Mouse (Mus musculus) embryonic facial prominence, embryonic 14.5 days (tissue): Measurements from ENCODE around the gene Relb. TPM values are rescaled to one million over a fixed set of nuclear protein-coding genes. Genes with fewer than 3 reads are reported as not detected.

ENCODE experiments used
- ATAC-seq: fragments of 200-750 bp; cut with Nextera tagmentation; 2 replicates; pipeline ENCODE4 v1.8.0; 2017; ENCODE audit warnings: low read depth, moderate number of reproducible peaks, moderate TSS enrichment
- DNase-seq: peaks from one replicate; pipeline ENCODE4 v3.0.0-alpha.2; 2015; ENCODE audit warnings: low spot score
- H3K27ac ChIP-seq: fragments of 300-500 bp; sonication (generic); replicated peaks from 2 replicates; pipeline ENCODE4 v1.5.1; 2014; ENCODE audit warnings: low read depth, mild to moderate bottlenecking, low read length, moderate library complexity
- H3K27me3 ChIP-seq: fragments of 300-500 bp; sonication (generic); replicated peaks from 2 replicates; pipeline ENCODE4 v1.6.1; 2014; ENCODE audit warnings: low read length; ENCODE audit not compliant: control insufficient read depth, insufficient read depth
- H3K36me3 ChIP-seq: fragments of 300-500 bp; sonication (generic); 2 replicates; pipeline ENCODE4 v1.6.1; 2014; ENCODE audit warnings: low read length, mixed read lengths; ENCODE audit not compliant: control insufficient read depth, insufficient read depth
- H3K4me1 ChIP-seq: fragments of 300-500 bp; sonication (generic); 2 replicates; pipeline ENCODE4 v1.6.1; 2014; ENCODE audit warnings: antibody characterized with exemption, low read length; ENCODE audit not compliant: control insufficient read depth, insufficient read depth
- H3K4me2 ChIP-seq: fragments of 300-500 bp; sonication (generic); 2 replicates; pipeline ENCODE4 v1.6.1; 2014; ENCODE audit warnings: low read depth, mild to moderate bottlenecking, low read length, moderate library complexity, mixed read lengths
- H3K4me3 ChIP-seq: fragments of 300-500 bp; sonication (generic); 2 replicates; pipeline ENCODE4 v1.5.1; 2014; ENCODE audit warnings: low read depth, mild to moderate bottlenecking, low read length
- H3K9ac ChIP-seq: fragments of 300-500 bp; sonication (generic); 2 replicates; pipeline ENCODE4 v1.6.1; 2014; ENCODE audit warnings: low read depth, mild to moderate bottlenecking, low read length, moderate library complexity, mixed read lengths
- H3K9me3 ChIP-seq: fragments of 300-500 bp; sonication (generic); 2 replicates; pipeline ENCODE4 v1.6.1; 2016; ENCODE audit warnings: low read length; ENCODE audit not compliant: control insufficient read depth
- WGBS: fragments of 180-500 bp; shearing (Covaris S2); extraction: QIAGEN DNeasy Blood & Tissue Kit; methylation state at CpG from one replicate; pipeline ENCODE4 v1.1.7; 2014; 5-methylcytosine and 5-hydroxymethylcytosine counted together
- polyA plus RNA-seq: library from polyadenylated mRNA; unstranded; fragments of >200 nt; fragmentation: Nextera tagmentation; extraction: Ambion mirVana; gene quantifications from 2 replicates; pipeline ENCODE4 v1.2.1, GENCODE M21; 2014

Relb gene
- polyA plus RNA-seq, 1 experiment from 2014 or later, result 9.9 TPM

DNA sequence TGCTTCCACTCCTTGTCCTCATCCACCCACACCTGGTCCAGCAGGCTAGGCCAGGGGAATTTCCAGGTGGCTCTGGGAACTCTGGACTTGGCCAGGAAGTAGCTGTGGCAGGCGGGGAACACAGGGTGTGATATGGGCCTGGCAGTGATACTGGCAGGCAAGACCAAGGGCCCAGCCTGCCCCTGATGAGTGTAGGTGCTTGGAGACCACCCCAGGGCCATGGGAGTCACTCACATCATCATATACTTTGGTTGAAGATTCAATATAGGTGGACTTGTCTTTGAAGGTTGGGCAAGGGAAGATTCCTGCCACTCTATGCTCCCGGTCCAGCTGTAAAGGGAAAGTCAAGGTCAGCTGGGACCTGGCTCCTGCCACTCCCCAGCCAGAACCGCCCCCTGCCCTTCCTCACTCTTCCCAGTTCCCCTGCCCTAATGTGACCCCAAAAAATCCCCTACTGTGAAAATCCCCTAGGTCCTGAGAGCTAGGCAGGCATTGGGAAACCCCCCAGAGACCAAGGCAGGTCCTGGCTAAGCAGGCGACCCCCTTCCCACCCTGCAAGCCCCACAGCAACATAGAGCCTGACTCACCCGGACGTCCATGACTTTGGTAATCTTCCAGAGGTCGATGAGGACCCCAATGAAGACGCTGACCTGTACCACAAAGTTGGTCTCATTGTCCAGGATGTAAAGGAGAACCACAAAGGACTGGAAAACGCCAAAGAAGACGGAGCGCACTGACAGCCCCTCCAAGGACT, 6.0 kb upstream of the Relb start:
- Histone ChIP-seq H3K4me3 (no peak overlapping the region), H3K4me2 (no peak overlapping the region), H3K9me3 (no peaks in the 10 kb centered on the region), H3K27ac (no peak overlapping the region), H3K36me3 (peaks cover 85% of the 10 kb centered on the region), H3K27me3 (no peaks in the 10 kb centered on the region), H3K9ac (no peak overlapping the region), H3K4me1 (no peaks in the 10 kb centered on the region)
- DNase-seq, result no peak
- ATAC-seq, result no peak
- 85% methylated on average over 11 of the region's 11 CpGs for WGBS

DNA sequence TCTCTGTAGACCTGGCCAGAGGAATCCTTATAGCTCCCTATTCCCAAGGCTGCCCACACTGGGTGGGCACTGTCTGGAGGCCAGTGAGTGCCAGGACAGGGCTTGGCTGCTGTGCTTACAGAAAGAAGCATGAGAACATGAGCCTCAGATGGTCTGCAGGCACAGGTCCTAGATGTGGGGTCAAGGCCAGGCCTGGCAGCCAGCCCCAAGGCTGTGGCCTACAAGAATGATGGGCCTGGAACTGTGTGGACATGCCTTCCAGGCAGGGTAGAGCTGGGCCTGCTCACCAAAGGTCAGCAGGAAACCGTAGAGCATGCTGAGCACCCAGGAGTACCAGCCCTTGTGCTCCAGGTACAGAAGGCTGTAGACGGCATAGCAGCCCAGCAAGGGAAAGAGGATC, 5.4 kb upstream of the Relb start:
- no peak overlapping the region for H3K9ac ChIP-seq
- WGBS, result 100% methylated on average over 2 of the region's 2 CpGs
- H3K4me3 ChIP-seq, result no peak overlapping the region
- no peaks in the 10 kb centered on the region for H3K27me3 ChIP-seq
- no peak overlapping the region for H3K27ac ChIP-seq
- no peak overlapping the region for H3K4me2 ChIP-seq
- H3K36me3 ChIP-seq, result peaks cover 78% of the 10 kb centered on the region
- H3K4me1 ChIP-seq, result peaks cover 3% of the 10 kb centered on the region; the same call in 1 of the 2 replicates
- H3K9me3 ChIP-seq, result no peaks in the 10 kb centered on the region
- no peak for ATAC-seq
- no peak for DNase-seq

DNA sequence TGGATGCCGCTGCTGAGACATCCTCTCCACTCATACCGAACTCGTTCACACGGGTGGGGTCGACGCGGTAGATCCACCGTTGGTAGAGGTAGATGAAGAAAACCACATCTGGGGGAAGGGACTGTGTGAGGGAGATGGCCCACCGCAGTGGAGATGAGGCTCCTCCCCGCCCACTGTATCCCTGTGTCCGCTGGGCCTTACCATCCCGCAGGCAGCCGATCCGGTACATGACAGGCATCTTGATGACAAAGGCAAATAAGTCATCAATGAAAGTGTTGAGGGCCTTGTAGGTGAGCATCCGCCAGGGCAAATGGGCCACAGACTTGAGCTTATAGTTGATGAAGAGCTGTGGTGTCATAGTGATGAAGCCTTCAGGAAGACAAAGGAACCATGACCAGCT, 4.6 kb upstream of the Relb start:
- Histone ChIP-seq H3K4me1 (peaks cover 4% of the 10 kb centered on the region; the same call in 1 of the 2 replicates), H3K9ac (no peak overlapping the region), H3K4me3 (no peak overlapping the region), H3K27me3 (no peaks in the 10 kb centered on the region), H3K27ac (no peak overlapping the region), H3K9me3 (no peaks in the 10 kb centered on the region), H3K4me2 (no peak overlapping the region), H3K36me3 (peaks cover 71% of the 10 kb centered on the region)
- 95% methylated on average over 15 of the region's 15 CpGs for WGBS
- no peak for DNase-seq
- no peak for ATAC-seq

DNA sequence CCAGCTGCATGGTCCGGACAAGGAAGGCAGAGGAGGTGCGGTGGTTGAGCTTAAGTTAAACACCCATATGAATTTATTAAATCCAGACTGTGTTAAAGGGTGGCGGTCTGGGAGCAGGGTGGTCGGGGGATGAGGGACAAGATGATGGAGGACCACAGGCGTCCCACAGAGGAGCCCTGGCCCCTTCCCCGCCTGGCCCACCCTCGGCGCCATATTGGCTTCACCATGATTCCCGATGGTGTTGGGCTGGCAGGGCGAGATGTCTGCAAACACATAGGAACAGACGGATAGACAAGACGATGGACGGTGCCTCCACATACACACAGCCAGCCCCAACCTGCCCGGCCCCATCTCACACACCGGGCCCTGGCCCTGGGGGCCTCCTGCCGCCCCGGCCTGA, 4.0 kb upstream of the Relb start:
- Histone ChIP-seq H3K27me3 (no peaks in the 10 kb centered on the region), H3K9me3 (no peaks in the 10 kb centered on the region), H3K36me3 (peaks cover 64% of the 10 kb centered on the region), H3K9ac (no peak overlapping the region), H3K4me2 (no peak overlapping the region), H3K4me1 (peaks cover 4% of the 10 kb centered on the region; the same call in 1 of the 2 replicates), H3K4me3 (no peak overlapping the region), H3K27ac (no peak overlapping the region)
- 83% methylated on average over 12 of the region's 17 CpGs for WGBS
- ATAC-seq (no peak), DNase-seq (no peak)

DNA sequence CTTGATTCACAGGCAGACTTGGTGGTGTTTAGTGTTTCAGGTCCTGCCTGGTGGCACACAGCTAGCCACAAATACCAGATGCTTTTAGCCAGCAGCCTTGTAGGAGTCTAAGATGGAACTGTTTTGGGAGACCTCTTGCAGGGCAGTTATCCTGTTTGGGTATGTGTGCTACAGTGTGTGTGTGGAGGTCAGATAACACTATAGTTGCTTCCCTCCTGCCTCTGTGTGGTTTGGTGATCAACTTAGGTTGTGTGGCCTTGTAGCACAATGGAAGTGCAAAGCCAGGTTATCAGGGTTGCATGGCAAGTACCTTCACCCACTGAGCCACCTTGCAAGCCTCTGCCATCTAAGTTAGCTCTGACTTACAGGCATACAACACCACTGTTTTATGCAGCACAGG, 3.5 kb upstream of the Relb start:
- H3K4me2 ChIP-seq, result no peak overlapping the region
- no peak overlapping the region for H3K27ac ChIP-seq
- H3K9me3 ChIP-seq, result no peaks in the 10 kb centered on the region
- no peak overlapping the region for H3K4me3 ChIP-seq
- H3K27me3 ChIP-seq, result no peaks in the 10 kb centered on the region
- H3K9ac ChIP-seq, result no peak overlapping the region
- H3K36me3 ChIP-seq, result peaks cover 59% of the 10 kb centered on the region
- no peak for ATAC-seq
- peaks cover 4% of the 10 kb centered on the region; the same call in 1 of the 2 replicates for H3K4me1 ChIP-seq
- DNase-seq, result no peak

DNA sequence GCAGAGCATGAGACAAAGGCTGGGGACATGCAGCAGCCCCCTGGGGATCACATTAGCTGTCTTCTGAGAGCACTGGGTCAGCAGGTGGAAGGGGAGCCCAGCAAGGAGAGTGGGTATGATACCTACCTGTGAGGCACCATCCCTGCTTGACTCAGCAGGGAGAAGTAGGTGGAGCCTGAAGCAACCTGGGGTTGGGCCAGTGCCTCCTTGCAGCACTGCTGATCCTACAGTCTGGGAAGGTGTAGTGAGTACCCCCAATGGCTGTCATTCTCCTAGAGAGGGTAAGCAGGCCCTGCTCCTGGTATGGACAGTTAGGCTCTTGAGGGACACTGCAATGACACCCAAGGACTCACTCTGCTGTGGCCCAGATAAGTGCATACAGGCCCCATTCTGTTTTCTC, 3.0 kb upstream of the Relb start:
- DNase-seq (no peak), ATAC-seq (no peak)
- H3K9me3 ChIP-seq, result no peaks in the 10 kb centered on the region
- peaks cover 4% of the 10 kb centered on the region; the same call in 1 of the 2 replicates for H3K4me1 ChIP-seq
- H3K9ac ChIP-seq, result no peak overlapping the region
- peaks cover 55% of the 10 kb centered on the region for H3K36me3 ChIP-seq
- no peaks in the 10 kb centered on the region for H3K27me3 ChIP-seq
- no peak overlapping the region for H3K4me2 ChIP-seq
- no peak overlapping the region for H3K4me3 ChIP-seq
- H3K27ac ChIP-seq, result no peak overlapping the region

DNA sequence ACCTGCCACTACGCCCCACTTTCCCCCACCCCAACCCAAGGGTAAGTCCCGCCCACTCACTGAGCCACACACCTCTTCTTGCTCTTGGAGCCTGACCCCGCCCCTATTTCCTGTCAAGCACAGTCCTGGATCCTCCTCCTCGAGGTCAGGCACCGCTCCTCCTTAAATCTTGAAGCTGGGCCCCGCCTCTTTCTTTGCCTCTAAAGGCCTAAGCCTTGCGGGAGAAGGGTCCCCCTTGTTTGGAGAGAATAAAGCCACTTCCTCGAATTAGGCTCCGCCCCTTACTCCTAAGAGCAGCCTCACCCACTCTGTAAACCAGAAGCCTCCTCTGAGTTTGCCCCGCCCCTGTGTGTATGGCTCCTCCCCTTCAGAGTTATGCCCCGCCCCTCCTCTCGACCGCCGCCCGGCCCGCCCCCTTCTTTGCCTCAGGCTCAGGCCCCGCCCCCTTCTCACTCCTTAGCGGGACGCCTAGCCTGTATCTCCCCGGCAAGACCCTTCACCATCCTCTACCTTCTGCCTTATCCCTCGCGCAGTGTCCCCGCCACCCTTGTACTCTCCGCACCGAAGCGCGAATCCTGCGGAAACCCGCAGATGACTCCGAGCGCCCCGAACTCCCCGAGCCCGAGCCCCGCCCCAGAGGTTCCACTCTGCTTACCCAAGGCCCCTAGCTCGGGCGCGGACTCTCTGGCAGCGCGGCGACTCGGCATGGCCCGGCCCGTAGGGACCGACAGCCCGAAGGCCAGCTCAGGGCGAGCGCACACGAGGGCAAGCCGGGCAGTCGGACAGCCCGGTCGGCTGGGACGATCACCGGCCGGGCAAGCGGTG, 490 bp downstream of the Relb start:
- Histone ChIP-seq H3K27ac (peak overlapping the region; percentile 80), H3K4me1 (peaks cover 4% of the 10 kb centered on the region; the same call in 1 of the 2 replicates), H3K9ac (peak overlapping the region; percentile 71), H3K27me3 (no peaks in the 10 kb centered on the region), H3K4me3 (peak overlapping the region; percentile 81), H3K4me2 (peak overlapping the region; percentile 91), H3K36me3 (peaks cover 20% of the 10 kb centered on the region), H3K9me3 (no peaks in the 10 kb centered on the region)
- DNase-seq (peak; percentile 98), ATAC-seq (peak; percentile 91)
- 3% methylated on average over 47 of the region's 57 CpGs for WGBS

DNA sequence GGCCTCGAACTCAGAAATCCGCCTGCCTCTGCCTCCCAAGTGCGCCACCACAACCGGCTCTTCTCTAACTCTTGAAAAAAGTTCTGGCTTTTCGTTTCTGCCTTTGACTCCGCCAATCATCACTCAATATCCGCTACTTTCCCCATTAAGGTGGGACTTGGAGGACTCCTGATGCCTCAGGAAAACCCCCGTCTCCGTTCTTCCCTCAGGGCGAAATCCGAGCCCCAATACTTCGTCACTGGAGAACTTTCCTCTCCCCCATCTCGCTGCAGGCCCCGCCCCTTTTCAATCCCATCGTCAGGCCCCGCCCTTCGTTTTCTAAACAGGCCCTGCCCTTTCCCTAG, 1.1 kb downstream of the Relb start:
- H3K4me1 ChIP-seq, result peaks cover 4% of the 10 kb centered on the region; the same call in 1 of the 2 replicates
- WGBS, result 15% methylated on average over 17 of the region's 17 CpGs
- H3K9me3 ChIP-seq, result no peaks in the 10 kb centered on the region
- peak overlapping the region; percentile 81 for H3K4me3 ChIP-seq
- peak overlapping the region; percentile 91 for H3K4me2 ChIP-seq
- peaks cover 14% of the 10 kb centered on the region for H3K36me3 ChIP-seq
- H3K27ac ChIP-seq, result peak overlapping the region; percentile 80
- 0 out of 2 replicates have a peak overlapping the region, but pooled peaks have one; percentile 30 for H3K9ac ChIP-seq
- no peaks in the 10 kb centered on the region for H3K27me3 ChIP-seq
- DNase-seq (no peak), ATAC-seq (no peak)
